Mouse (Mus musculus): ENCODE results near the gene Myom1.

- TF ChIP-seq CTCF (IDR thresholded peaks at IDR 0.05; ENCODE audit: low read depth, low read length) (no peak), POLR2A (IDR thresholded peaks at IDR 0.05; ENCODE audit: borderline replicate concordance, low read depth, low read length) (no peak)
Observed at GRCm38 (mm10) chr17:71000255-71000654, 2.2 kb upstream of the Myom1 start.

Measured in bone marrow macrophage, adult 2 months (primary cell).